Mouse (Mus musculus): ENCODE results near the gene Gm20532.

Gene Gm20532

DNA sequence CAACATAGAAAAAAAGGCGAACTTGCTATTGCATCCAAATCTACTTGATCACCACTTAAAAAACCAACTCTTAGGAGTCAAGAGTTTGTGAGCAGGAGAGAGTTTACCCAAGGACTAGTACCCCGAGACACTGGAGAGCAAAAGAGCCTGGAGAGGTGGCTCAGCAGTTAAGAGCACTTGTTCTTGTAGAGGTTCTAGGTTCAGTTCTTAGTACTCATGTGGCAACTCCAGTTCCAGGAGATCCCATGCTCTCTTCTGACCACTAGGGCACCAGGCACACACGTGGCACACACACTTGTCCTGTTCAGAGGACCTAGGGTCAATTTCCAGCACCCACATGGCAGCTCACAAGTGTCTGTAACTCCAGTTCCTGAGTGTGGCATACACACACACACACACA is 39.6 kb downstream of the Gm20532 start:
- no peak for DNase-seq

DNA sequence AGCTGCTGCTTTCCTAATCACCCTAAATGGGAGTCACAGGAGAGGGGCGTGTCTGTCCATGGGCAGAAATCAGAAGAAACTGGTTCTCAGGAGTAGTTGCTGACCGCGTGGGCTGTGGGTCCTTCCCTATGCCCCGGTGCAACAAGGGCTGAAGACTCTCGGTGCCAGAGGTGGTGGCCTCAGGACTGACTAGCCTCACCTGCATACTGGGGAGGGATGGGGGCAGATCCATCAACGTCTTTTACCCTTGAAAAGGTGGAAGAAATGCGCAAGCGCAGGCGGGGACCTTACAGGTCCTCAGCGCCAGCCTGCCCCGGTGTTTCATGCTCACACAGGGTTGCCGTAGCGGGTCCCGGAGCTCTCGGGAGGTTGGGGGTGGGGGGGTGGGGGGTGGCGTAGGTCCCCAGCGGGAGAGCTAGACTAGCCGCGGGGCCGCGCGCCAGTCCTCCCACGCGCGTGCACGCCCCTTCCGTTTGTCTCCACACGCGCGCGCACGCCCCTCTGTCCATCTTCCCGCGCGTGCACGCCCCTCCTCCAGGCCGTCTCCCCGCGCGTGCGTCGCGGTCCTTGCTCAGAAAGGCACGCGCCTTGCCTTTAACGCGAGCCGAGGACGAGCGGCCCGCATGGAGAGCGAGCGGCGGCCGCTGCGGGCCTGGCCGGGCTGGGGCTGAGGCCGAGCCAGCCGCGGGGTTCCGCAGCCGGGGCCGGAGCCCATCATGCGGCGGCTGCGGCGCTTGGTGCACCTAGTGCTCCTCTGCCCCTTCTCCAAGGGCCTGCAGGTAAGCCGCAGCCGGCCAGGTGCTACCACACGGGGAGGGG is 41.7 kb downstream of the Gm20532 start, which contains the start of gene Fam69b:
TSS of gene Fam69b (plus strand) at position 537 of the 819 bp plus-strand sequence.
- DNase-seq = peak; percentile 91

DNA sequence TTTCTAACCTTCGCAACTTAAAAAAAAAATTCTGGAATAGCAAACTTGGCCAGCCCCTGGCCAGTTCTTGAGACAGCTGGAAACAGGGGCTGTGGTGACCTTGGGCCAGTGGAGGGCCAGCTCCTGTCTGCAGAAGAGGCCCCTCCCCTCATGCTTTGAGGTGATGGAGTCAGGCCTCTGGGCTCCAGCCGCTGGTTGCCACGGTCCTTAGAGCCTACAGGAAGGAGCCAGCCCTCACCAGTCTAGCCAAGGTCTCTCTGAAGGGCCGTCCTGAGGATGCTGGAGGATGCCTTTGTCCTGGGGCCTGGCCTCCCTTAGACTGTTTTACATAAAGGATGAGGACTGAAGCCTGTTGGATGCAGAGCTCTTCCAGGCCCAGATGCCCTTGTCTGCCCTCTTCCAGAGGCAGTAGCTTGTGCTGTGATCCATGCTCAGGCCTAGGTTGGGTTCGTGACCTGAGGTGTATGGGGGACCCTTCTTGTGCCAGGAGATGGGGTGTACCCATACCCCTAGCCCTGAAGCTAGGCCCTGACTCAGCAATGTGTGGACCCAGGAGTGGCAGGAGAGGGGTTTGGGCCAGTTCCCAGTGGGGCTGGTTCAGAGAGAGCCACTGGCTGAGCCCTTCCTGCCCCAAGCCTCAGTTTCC is 42.5 kb downstream of the Gm20532 start:
- no peak for DNase-seq

DNA sequence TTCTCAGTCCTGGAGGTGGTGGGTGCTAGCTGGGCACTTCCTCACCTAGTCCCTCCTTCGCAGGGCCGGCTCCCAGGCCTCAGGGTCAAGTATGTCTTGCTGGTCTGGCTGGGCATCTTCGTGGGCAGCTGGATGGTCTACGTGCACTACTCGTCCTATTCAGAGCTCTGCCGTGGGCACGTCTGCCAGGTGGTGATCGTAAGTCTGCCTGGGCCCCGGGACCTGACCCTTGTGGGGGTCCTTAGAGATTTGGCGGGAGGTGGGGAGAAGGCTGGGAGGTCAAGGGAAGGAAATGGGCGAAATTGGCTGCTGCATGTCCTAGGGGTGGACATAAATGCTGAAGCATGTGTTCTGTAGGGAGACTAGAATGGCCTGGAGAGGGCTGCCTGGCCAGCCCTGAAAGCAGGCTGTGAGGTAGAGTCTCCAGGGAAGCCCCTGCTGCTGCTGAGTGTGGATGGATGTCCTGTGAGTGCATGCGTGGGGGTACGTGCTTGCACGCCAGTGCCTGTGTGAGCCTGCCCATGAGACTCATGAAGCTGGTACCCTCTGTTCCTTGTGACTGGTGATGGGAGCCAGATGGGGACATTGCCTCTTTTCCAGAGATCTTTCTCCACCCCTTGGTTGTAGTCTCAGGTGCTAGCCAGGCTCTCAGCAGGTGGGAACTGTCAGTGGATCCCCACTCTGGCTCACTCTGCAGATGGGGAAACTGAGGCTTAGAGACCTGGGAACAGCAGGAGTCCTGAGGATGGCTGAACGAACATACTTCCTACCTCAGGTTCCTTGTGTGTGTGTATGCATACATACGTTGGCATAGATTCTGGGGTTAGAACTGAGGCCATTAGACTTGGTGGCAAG is 46.3 kb downstream of the Gm20532 start:
- DNase-seq = no peak

- no peak for DNase-seq
Measured at GRCm38 (mm10) chr2:26633953-26634530, 47.6 kb downstream of the Gm20532 start.

- no peak for DNase-seq
Measured at GRCm38 (mm10) chr2:26634629-26635488, 48.4 kb downstream of the Gm20532 start.

DNA sequence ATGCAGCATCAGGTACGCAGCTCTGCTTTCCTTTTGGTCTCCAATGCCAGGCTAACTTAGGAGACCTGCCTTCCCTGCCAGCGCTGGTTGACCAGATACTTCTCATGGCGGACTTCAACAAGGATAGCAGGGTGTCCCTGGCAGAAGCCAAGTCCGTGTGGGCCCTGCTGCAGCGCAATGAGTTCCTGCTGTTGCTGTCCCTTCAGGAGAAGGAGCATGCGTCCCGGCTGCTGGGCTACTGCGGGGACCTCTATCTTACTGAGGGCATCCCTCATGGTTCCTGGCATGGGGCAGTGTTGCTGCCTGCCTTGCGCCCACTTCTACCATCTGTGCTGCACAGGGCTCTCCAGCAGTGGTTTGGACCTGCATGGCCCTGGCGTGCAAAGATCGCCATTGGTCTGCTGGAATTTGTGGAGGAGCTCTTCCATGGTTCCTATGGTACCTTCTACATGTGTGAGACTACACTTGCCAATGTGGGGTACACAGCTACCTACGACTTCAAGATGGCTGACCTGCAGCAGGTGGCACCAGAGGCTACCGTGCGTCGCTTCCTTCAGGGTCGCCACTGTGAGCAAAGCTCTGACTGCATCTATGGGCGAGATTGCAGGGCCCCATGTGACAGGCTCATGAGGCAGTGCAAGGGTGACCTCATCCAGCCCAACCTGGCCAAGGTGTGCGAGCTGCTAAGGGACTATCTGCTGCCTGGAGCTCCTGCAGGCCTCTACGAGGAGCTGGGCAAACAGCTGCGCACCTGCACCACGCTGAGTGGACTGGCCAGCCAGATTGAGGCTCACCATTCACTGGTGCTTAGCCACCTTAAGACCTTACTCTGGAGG is 49.3 kb downstream of the Gm20532 start:
- DNase-seq = no peak

DNA sequence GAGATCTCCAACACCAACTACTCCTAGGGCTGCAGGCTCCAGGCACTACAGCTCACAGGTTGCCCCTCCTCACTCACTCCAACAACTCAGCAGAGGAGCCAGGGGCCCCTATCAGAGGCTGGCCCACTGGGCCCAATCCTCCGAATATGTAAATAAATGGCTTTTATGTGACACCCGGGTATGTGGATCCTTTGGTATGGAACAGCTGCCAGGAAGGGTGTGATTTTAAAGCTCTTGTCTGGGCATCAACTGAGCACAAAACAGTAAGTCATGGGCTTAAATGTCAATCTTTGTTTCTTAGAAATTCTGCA is 49.8 kb downstream of the Gm20532 start:
- DNase-seq = no peak

GRCm38 (mm10) chr2:26637316-26637932 is 51.0 kb downstream of the Gm20532 start:
- no peak for DNase-seq

DNA sequence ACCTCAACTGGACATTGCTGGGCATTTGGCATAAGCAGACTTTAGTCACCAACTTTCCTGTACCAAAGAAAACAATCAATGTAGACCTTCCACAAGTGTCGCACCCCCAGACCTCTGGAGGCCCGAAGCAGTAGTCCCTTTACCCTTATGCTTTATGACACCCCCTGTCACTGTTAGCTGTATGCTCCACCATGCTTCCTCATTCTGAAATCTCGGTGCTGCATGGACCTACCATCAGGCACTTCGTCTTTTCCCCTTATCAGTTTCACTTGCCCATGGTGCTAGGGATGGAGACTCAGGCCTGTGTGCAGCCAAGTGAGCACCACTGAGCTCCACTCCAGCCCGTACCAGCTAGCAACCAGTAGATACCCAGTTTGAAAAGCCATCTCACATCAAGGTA is 51.6 kb downstream of the Gm20532 start:
- no peak for DNase-seq

DNA sequence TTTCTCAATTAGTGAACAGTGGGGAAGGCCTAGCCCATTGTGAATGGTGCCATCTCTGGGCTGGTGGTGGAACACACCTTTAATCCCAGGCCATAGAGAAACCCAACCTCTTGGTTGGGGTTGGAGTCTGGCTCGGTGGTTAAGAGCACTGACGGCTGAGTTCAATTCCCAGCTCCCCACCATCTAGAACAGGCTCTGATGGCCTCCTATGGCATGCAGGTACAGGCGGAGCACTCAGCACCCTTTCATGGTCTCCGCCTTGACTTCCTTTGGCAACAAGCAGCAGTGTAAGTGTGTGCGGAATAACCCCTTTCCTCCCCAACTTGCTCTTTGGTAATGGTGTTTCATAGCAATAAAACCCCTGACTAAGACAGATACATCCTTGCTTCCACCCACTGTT is 52.1 kb downstream of the Gm20532 start:
- DNase-seq = no peak

GRCm38 (mm10) chr2:26639083-26639482 is 52.6 kb downstream of the Gm20532 start:
- no peak for DNase-seq

DNA sequence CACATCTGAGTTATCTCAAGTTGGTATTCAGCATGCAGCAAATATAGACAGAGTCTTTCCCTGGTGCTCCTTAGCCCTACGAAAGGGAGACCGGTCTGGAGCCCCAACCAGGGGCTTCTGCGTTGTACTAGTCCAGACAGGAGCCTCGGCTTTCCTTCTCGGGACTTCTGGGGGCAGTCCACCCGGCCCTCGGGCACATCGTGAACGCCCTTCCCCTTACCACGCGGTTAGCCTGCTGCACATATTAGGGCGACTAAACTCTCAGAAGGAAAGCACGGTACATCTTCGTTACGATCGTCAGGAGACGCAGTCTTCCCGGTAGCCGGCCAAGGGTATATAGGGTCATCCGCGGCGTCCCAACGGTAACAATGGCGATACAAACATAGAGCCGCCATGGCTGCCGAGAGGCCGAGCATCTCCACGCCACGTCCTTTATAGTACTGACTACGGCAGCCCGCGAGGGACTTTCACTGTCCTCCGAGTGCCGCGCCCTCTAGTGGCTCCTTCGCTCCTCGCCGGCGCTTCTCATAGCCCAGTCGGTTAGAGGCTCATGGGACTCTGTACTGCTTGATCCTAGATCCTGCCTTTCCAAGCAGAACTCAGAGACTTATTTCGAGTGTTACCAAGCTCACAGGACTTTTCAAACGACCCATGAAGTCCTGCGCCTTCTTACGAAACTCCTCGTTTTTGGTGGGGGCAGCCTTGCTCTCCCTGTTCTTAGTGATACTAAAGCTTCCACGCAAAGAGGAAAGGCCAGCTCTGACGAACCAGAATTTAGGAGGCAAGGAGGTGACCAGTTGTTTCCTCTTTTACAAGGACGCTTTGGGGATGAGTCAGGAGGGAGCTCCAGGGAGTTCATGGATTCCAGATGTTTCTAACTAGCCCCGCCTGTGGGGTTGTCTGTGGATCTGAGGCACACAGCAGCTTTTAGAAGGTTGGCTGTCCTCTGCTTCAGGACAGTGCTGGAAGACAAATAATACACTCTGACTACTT is 53.7 kb downstream of the Gm20532 start:
- DNase-seq = peak; percentile 100

DNA sequence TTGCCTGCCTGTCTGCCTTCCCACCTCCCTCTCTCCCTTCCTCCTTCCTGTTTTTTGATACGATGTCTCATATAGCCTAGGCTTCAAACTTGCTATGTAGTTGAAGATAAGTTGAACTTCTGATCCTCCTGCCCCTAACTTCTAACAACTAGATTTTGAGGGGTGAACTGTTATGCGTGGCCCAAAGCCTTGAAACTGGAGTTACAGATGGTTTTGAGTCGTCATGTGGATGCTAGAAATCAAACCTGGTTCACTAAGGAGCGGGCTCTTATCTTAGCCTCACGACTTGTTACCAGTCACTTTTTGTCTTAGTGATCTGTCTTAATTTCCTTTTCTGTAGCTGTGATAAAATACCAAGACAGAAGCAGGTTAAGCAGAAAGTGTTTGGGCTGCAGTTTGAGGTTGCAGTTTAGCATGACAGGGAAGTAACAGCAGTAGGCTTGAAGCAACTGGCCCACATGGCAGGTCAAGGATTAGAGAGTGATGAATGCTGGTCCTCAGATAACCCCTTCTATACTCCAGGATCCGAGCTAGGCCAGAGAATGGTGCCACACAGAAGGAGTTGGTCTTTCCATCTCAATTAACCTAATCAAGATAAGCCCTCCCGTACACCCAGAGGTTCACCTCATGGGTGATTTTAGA is 54.7 kb downstream of the Gm20532 start:
- DNase-seq = no peak

- no peak for DNase-seq
Measured at GRCm38 (mm10) chr2:26643942-26644341, 57.5 kb downstream of the Gm20532 start.

DNA sequence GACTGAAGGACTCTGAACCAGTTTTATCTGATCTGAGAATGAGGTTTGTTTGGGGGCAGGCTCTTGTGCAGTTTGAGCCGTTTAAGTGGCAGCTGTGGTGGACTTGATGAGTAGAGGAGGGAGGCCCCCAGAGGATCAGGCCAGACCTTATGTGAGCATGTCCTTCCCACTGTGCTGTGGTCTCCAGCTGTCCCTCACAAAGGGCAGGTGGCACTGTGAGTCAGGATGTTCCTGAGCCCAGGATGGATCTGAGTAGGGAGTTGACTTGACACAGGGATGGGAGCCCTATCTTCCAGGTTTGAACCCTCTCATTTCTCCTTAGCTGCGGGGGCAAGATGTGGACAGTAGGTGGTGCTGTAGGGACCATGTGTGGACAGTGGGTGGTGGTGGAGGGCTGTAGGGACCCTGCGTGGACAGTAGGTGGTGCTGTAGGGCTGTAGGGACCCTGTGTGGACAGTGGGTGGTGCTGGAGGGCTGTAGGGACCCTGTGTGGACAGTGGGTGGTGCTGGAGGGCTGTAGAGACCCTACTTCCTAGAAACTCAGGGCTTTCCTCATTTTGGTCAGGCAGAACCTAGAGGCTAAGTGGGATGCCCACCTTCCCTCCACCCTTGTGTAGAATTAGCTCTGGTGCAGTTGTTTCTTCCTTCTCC is 60.3 kb downstream of the Gm20532 start:
- peak; percentile 70 for DNase-seq

GRCm38 (mm10) chr2:26654687-26655086 is 68.2 kb downstream of the Gm20532 start:
- DNase-seq = no peak

- no peak for DNase-seq
Measured at GRCm38 (mm10) chr2:26657426-26657825, 71.0 kb downstream of the Gm20532 start.
